Mouse (Mus musculus) small intestine, adult 2 months (tissue): ENCODE measurements around the gene Nav1.

ENCODE experiments used
- CTCF ChIP-seq: fragments of 200-500 bp; IDR thresholded peaks from 2 replicates; pipeline ENCODE4 v1.5.1; 2012; ENCODE audit warnings: low read depth, mild to moderate bottlenecking, control low read depth, inconsistent platforms, low read length, moderate library complexity, mixed read lengths; ENCODE audit not compliant: insufficient replicate concordance, insufficient read length; ENCODE audit errors: extremely low read depth
- POLR2A ChIP-seq: fragments of 200-500 bp; IDR thresholded peaks from 2 replicates; pipeline ENCODE4 v1.6.1; 2012; ENCODE audit warnings: low read depth, mild to moderate bottlenecking, control low read depth, inconsistent platforms, low read length, moderate library complexity

DNA sequence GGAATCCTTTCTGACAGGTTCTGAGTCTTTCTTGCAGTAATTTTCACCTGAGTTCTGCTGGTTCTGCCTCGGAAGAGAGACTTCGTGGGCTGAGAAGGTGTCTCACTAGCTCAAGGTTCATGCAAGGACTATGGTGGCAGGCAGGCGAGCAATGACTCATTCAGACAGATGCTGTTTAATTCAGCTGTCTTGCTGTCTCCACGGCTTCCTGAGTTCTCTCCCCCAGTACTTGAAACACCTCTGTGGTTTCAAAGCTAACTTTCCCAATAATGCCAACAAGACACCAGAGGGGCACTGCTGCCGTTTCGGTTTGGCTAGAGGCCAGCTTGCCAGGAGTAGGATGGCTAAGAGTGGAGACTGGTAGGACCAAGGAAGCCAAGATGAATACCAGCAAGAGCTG lies 19.1 kb upstream of the Nav1 start:
- TF ChIP-seq POLR2A, result no peak
- no peak for TF ChIP-seq CTCF
